Comparison of ENCODE assay signal across 8 mouse cellular contexts in genomic region chr6:140481701-140482460, GRCm38 (mm10). TPM values are rescaled to one million over a fixed set of nuclear protein-coding genes. Genes with fewer than 3 reads are reported as not detected.
DNase-seq lines count a peak whose midpoint lies in the region; ATAC-seq lines count a peak whose summit lies in the region.

No protein-coding gene starts in this region.

- intact Hi-C loops in heart, postnatal 25 days (cut with DNase I): no loop called here

- no peak overlapping the region for H3K4me3 ChIP-seq in hindbrain, embryonic 14.5 days (replicated peaks; ENCODE audit: low read length)
- no peak overlapping the region for H3K4me3 ChIP-seq in hindbrain, embryonic 11.5 days (ENCODE audit: low read depth, low read length)
- H3K4me3 ChIP-seq in forebrain, embryonic 16.5 days (replicated peaks; ENCODE audit: low read length): no peak overlapping the region

- H3K9me3 ChIP-seq in hindbrain, embryonic 14.5 days (ENCODE audit: control insufficient read depth, low read length): no peaks in the 10 kb centered on the region
- no peaks in the 10 kb centered on the region for H3K9me3 ChIP-seq in hindbrain, embryonic 11.5 days (ENCODE audit: control insufficient read depth, low read length)
- no peaks in the 10 kb centered on the region for H3K9me3 ChIP-seq in forebrain, embryonic 16.5 days (ENCODE audit: control insufficient read depth, low read length)

- DNase-seq in hindbrain, embryonic 14.5 days (ENCODE audit: low spot score): peak; percentile 65
- DNase-seq in hindbrain, embryonic 11.5 days (ENCODE audit: low spot score): no peak
- DNase-seq in Muller cell, postnatal 12 days (ENCODE audit: inconsistent ontology term): peak; percentile 79
- DNase-seq in cerebellum, postnatal 36 days: peak; percentile 89 to 94
- peak; percentile 60 for DNase-seq in heart, postnatal 25 days (ENCODE audit: low spot score)
- DNase-seq in lung, postnatal 4 days: peak; percentile 62 to 76
- no peak for DNase-seq in yolk sac, embryonic 10.5 days (ENCODE audit: low spot score)

- peaks cover 40% of the 10 kb centered on the region for H3K4me1 ChIP-seq in hindbrain, embryonic 14.5 days (replicated peaks; ENCODE audit: control insufficient read depth, insufficient read depth, low read length)
- H3K4me1 ChIP-seq in hindbrain, embryonic 11.5 days (replicated peaks; ENCODE audit: control insufficient read depth, insufficient read depth, low read length): no peaks in the 10 kb centered on the region
- peaks cover 39% of the 10 kb centered on the region for H3K4me1 ChIP-seq in forebrain, embryonic 16.5 days (replicated peaks; ENCODE audit: control insufficient read depth, insufficient read depth, low read length)

- H3K4me2 ChIP-seq in hindbrain, embryonic 14.5 days (replicated peaks): no peak overlapping the region
- no peak overlapping the region for H3K4me2 ChIP-seq in hindbrain, embryonic 11.5 days (replicated peaks; ENCODE audit: low read depth, low read length)
- no peak overlapping the region for H3K4me2 ChIP-seq in forebrain, embryonic 16.5 days (ENCODE audit: low read length)

- H3K36me3 ChIP-seq in hindbrain, embryonic 14.5 days (replicated peaks; ENCODE audit: control insufficient read depth, insufficient read depth): no peaks in the 10 kb centered on the region
- H3K36me3 ChIP-seq in hindbrain, embryonic 11.5 days (ENCODE audit: control insufficient read depth, insufficient read depth, low read length): no peaks in the 10 kb centered on the region
- no peaks in the 10 kb centered on the region for H3K36me3 ChIP-seq in forebrain, embryonic 16.5 days (ENCODE audit: control insufficient read depth, insufficient read depth)

- H3K27me3 ChIP-seq in hindbrain, embryonic 14.5 days (ENCODE audit: control insufficient read depth, insufficient read depth, low read length): no peaks in the 10 kb centered on the region
- H3K27me3 ChIP-seq in hindbrain, embryonic 11.5 days (ENCODE audit: control insufficient read depth, insufficient read depth, low read length): no peaks in the 10 kb centered on the region
- H3K27me3 ChIP-seq in forebrain, embryonic 16.5 days (replicated peaks; ENCODE audit: control insufficient read depth, insufficient read depth, low read length): no peaks in the 10 kb centered on the region

- H3K9ac ChIP-seq in hindbrain, embryonic 14.5 days: no peak overlapping the region
- H3K9ac ChIP-seq in hindbrain, embryonic 11.5 days (ENCODE audit: low read depth, low read length): no peak overlapping the region
- no peak overlapping the region for H3K9ac ChIP-seq in forebrain, embryonic 16.5 days (replicated peaks; ENCODE audit: low read depth, low read length)

- peak overlapping the region; percentile 41; the same call in 1 of the 2 replicates for H3K27ac ChIP-seq in hindbrain, embryonic 14.5 days
- no peak overlapping the region for H3K27ac ChIP-seq in hindbrain, embryonic 11.5 days (ENCODE audit: low read depth, low read length)
- no peak overlapping the region for H3K27ac ChIP-seq in forebrain, embryonic 16.5 days (ENCODE audit: low read length)

- WGBS in hindbrain, embryonic 14.5 days: 57% methylated on average over 7 of the region's 7 CpGs
- 78% methylated on average over 7 of the region's 7 CpGs for WGBS in hindbrain, embryonic 11.5 days
- 42% methylated on average over 7 of the region's 7 CpGs for WGBS in forebrain, embryonic 16.5 days

- ATAC-seq in hindbrain, embryonic 14.5 days (ENCODE audit: low FRiP score): no peak
- ATAC-seq in hindbrain, embryonic 11.5 days (ENCODE audit: low FRiP score): no peak
- no peak for ATAC-seq in forebrain, embryonic 16.5 days

RNA-seq across cellular contexts. Expression of gene Plekha5, which starts 58.0 kb away (rescaled TPM):
- polyA plus RNA-seq in hindbrain, embryonic 14.5 days (2014; fragmentation: Nextera tagmentation; extraction: Ambion mirVana): 37.8 and 38.6 TPM in 2 replicates
- 50.8 and 55.1 TPM in 2 replicates for polyA plus RNA-seq in hindbrain, embryonic 11.5 days (2014; fragmentation: Nextera tagmentation; extraction: Ambion mirVana)
- total RNA-seq in heart, postnatal 25 days (2021): 10 to 100 TPM; 27.2 to 31.0 TPM
- 27.7 and 33.5 TPM in 2 replicates for polyA plus RNA-seq in forebrain, embryonic 16.5 days (2015; fragmentation: Nextera tagmentation; extraction: Ambion mirVana)

Comparison
In these comparisons a context has a peak if more than half of its experiments do, and no peak if none do; other contexts are left out.
1. DNase-seq: peak in hindbrain, embryonic 14.5 days (single experiment), Muller cell, postnatal 12 days (single experiment), cerebellum, postnatal 36 days (2 of 2), heart, postnatal 25 days (single experiment) and lung, postnatal 4 days (2 of 2); none in hindbrain, embryonic 11.5 days (single experiment) and yolk sac, embryonic 10.5 days (single experiment).